Mouse (Mus musculus) left cerebral cortex, postnatal 25 days (tissue): Measurements from ENCODE around the gene Mcm7. TPM values are rescaled to one million over a fixed set of nuclear protein-coding genes. Genes with fewer than 3 reads are reported as not detected.
A peak's percentile ranks its signal among the peaks of the same experiment; 100 is the strongest.

Source experiments
- DNase-seq, 2 experiments: peaks; one replicate each; pipeline ENCODE4 v3.0.0; 2022; ENCODE audit warnings: low spot score in 2 of 2, mixed read lengths in 1 of 2
- intact Hi-C: fragments of 180-260 bp; cut with DNase I; formaldehyde crosslinking; loops from one replicate; pipeline ENCODE4 v1.15.1; 2025
- microRNA-seq, 2 experiments: library from miRNA; unstranded; fragments of <30 nt; microRNA quantifications; one replicate each; pipeline ENCODE4 v1.2.0; 2022
- total RNA-seq, 2 experiments: library from RNA; stranded (reverse); gene quantifications; 2 replicates each; pipeline ENCODE4 v1.2.3; 2021

The Mcm7 gene
- total RNA-seq, 2 experiments from 2014 or later: 11.7 to 13.7 TPM

DNA sequence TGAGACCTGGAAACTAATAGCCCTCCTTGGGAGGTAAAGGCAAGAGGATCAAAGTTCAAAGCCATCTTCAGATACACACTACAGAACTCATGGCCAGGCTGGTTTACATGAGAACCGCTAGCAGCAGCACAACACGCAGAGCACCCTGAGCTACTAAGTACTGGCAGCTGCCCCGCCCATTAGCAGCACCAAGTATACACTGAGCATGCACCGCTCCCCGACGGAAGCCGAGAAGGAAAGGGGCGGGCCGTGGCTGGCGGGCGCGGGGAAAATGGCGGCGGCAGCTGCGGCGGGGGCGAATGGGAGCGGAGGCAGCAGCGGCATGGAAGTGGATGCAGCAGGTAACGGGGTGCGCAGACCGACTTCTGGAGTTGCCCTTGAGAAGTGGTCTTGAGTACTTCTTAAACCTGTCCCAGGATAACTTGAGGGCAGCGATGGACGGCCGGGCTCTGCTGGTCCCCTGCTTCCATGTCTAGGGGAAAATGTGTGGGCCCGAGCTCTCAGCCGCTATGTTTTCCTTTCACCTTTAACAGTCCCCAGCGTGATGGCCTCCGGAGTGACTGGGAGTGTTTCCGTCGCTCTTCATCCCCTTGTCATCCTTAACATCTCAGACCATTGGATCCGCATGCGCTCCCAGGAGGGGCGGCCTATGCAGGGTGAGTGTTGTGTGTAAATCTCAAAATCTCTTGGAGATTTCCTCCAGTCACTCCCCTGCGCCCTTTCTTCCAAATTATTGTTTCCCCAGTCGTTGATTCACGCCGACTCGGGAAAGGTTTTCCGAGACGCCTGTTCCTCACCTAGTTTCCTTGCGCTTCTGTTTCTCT, 11.2 kb downstream of the Mcm7 start, which contains the start of gene Cops6:
Gene Cops6 (plus strand): TSS at position 230 of the 824 bp plus-strand sequence.
- intact Hi-C loops: loop anchor here (1.0 kb wide), 2 partner anchors 10 to 26 kb away; partner anchors contain the start of genes Cnpy4 and Taf6

DNA sequence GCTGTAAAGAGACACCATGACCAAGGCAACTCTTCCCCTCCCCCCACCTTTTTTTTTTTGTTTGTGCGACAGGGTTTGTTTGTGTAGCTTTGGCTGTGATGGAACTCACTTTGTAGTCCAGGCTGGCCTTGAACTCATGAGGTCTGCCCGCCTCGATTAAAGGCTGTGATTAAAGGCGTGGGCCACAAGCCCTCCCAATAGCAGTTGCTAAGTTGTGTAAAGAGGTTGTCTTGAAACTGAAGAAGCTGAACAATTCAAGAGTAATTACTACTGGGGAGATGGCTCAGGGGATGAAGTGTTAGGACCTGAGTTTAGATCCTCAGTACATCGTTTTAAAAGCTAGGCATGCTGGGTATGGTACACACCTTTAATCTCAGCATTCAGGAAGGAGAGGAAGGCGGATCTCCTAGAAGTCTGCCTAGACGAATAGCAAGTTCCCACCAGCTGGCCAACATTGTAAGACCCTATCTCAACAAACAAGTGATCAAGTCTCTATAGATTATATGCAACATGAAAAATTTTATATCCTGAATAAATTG, 11.9 kb downstream of the Mcm7 start:
- intact Hi-C loops: no loop called here
- no peak for DNase-seq

More for the DNA sequence above, 11.2 kb downstream of the Mcm7 start, which contains the start of gene Cops6:
- peak; percentile 95 to 97 for DNase-seq

- intact Hi-C loops: loop anchor here (1.0 to 5.0 kb wide), 3 partner anchors 39 to 368 kb away; partner anchors contain the start of genes Mepce, Zcwpw1, Zkscan1 and Zscan21
- peak; percentile 90 to 97 for DNase-seq
These were observed 16.7 kb downstream of the Mcm7 start, which contains the start of gene Zfp113 for GRCm38 (mm10) chr5:138155443-138155976. TSS of gene Zfp113 (minus strand) at chr5:138155744.

GRCm38 (mm10) chr5:138154390-138154789, 17.8 kb downstream of the Mcm7 start:
- intact Hi-C loops: loop anchor here (2.0 to 5.0 kb wide), 2 partner anchors 70 to 267 kb away; partner anchors contain the start of gene Zkscan1
- DNase-seq: no peak

GRCm38 (mm10) chr5:138138585-138138984, 33.6 kb downstream of the Mcm7 start:
- intact Hi-C loops: loop anchor here (5.0 kb wide), 1 partner anchor 251 kb away; no protein-coding TSS in a partner anchor
- no peak for DNase-seq

- peak in 1 of 2 experiments; percentile 37 for DNase-seq
- intact Hi-C loops: loop anchor here (5.0 kb wide), 1 partner anchor 251 kb away; no protein-coding TSS in a partner anchor
These were observed 34.2 kb downstream of the Mcm7 start for GRCm38 (mm10) chr5:138137935-138138549.

- intact Hi-C loops: loop anchor here (5.0 kb wide), 1 partner anchor 250 kb away; no protein-coding TSS in a partner anchor
- DNase-seq: no peak
These were observed 35.0 kb downstream of the Mcm7 start for GRCm38 (mm10) chr5:138137257-138137656.

DNA sequence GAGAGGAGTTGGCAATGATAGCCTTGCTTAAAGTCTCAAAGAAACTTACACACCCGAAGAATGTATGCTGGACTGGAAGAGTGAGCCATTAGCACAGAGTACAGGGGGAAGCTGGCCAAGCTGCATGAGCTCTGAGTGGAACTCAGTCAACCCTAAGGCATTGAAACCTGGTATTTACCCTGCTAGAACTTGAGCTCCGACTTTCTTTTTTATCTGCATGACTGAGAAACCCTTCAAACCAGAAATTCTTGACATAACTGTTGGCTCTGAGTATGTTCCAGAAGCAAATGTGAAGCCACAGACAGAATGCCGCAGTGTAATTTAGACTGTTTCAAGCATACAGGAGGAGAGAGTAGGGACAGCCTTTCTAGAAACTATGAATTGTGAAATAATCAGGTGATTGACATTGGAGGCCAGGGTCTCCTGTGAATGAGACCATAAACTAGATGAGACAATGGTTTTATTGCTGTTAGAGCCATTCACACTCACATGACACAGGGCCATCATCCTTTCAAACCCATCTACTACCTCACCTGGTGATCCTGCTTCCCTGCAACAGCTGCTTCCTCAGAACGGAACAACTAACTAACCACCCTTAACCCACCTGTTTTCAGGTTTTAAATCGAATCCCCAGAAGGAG, 39.7 kb downstream of the Mcm7 start:
- intact Hi-C loops: no loop called here
- no peak for DNase-seq

GRCm38 (mm10) chr5:138118041-138118440, 54.2 kb downstream of the Mcm7 start:
- intact Hi-C loops: no loop called here
- DNase-seq: no peak

DNA sequence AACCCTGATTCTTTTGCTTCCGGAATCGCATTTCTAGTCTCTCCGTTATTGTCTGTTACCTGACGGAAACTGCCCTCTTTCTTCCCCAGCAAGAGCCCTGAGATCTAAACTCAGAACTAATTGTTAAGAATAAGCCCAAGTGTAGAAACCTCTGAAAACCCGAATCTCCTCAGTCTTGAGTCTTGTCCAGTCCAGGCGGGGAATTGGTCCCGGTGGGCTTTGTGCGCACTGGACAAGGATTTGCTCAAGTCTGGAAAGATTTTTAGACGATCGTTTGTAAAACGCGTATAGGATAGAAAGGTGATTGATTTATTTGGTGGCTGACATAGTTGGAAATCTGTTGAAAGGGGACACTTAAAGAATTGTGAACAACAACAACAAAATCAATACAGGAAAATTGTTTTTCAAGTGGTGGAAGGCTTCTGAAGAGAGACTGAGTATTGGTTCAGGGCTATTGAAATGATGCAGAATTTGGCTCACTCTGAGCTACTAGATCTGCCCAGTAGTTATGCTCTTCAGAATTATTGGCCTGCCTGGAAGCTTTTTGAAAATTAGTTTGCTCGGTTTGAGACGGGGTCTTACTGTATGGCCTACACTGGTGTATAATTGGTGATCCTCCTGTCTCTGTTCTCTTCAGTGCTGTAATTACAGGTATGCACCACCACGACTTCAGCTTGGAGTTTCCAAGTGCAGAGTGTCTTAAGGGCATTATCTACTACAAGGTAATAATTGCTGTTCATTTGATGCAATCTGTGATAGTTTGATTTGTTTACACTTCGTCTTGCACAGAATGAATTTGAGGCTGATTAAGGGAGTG, 54.8 kb downstream of the Mcm7 start:
- DNase-seq: no peak
- intact Hi-C loops: no loop called here

DNA sequence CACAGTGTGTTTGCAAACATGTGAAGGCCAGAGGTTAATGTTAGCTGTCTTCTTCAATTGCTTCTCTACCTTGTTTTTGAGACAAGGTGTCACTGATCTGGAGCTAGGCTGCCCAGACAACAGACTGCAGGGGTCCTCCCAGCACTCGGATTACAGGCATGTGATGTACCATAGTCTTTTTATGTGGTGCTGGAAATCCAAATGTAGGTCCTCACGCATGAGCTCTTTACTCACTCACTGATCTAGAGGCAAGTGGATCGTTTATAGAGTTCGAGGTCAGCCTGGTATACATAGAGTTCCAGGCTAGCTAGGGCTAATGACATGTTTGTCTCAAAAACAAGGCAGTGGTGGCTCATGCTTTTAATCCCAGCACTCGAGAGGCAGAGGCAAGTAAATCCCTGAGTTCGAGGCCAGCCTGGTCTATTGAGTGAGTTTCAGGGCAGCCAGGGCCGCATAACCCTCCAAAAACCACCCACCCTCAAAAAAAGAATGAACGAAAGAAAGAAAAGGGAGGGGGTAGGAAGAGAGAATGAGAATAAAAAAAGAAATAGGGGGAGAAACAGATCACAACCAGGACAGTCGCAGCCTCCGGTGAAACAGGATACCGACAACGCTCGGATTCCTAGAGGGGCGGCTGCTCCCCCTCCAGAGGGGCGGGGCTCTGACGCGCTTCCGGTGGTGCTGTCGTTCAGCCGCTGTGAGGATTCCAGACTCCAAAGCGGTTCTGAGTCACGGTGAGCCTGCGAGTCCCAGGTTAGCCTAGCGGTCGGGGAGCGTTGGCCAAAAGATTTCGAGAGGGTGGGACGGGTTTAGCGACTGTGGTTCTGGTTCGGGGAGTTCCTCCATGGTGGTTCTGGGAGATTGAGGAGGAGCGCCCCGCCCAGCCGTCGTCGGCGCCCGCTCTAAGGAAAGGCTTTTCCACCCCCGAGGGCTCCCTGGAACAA, 55.7 kb downstream of the Mcm7 start, which contains the start of gene Zscan21:
Gene Zscan21 (plus strand): TSS at position 649 of the 944 bp plus-strand sequence.
- peak; percentile 88 to 93 for DNase-seq
- intact Hi-C loops: loop anchor here (1.0 kb wide), 1 partner anchor 39 kb away; the partner anchor contains the start of gene Zfp113

Small RNAs within 50 kb of the gene (microRNA-seq; reads per million reads assigned to microRNA genes)
- gene Mir106b (528 to 530 reads per million in 2 experiments), gene Mir25 (59.5 to 78.7 reads per million in 2 experiments), gene Mir93 (1,718 to 1,821 reads per million in 2 experiments)

Other genes with a start within 250 kb of the Mcm7 start
- 10 to 100 TPM; 16.3 to 22.4 TPM for gene Gjc3, start 209.3 kb downstream of the Mcm7 start, total RNA-seq
- gene Azgp1, start 190.9 kb downstream of the Mcm7 start, total RNA-seq: not detected
- gene Smok3a, start 151.2 kb downstream of the Mcm7 start, total RNA-seq: not detected
- not detected for gene Smok3b, start 151.0 kb downstream of the Mcm7 start, total RNA-seq
- not detected for gene Smok3c, start 119.2 kb downstream of the Mcm7 start, total RNA-seq
- 10 to 100 TPM; 39.4 to 40.5 TPM for gene Zkscan1, start 87.3 kb downstream of the Mcm7 start, total RNA-seq
- 10 to 100 TPM; 16.4 to 16.6 TPM for gene Zscan21, start 55.5 kb downstream of the Mcm7 start, total RNA-seq
- 10 to 100 TPM; 11.5 to 16.9 TPM for gene Zfp113, start 16.7 kb downstream of the Mcm7 start, total RNA-seq
- 100 to 1,000 TPM; 130 to 133 TPM for gene Cops6, start 11.4 kb downstream of the Mcm7 start, total RNA-seq
- gene Ap4m1, start 420 bp downstream of the Mcm7 start, total RNA-seq: 10 to 100 TPM; 22.9 to 23.4 TPM
- gene Taf6, start 15.0 kb upstream of the Mcm7 start, total RNA-seq: 10 to 100 TPM; 39.3 to 42.0 TPM
- 10 to 100 TPM; 15.6 to 16.9 TPM for gene Cnpy4, start 15.1 kb upstream of the Mcm7 start, total RNA-seq
- gene Mblac1, start 21.9 kb upstream of the Mcm7 start, total RNA-seq: 10 to 100 TPM in 1 of 2 experiments, 1 to 10 TPM in 1; 8.9 to 10.3 TPM
- gene Nxpe5, start 53.5 kb upstream of the Mcm7 start, total RNA-seq: under 1 TPM in 1 of 2 experiments, not detected in 1; 0.23 TPM
- 10 to 100 TPM; 56.9 to 59.8 TPM for gene Lamtor4, start 83.1 kb upstream of the Mcm7 start, total RNA-seq
- gene BC037034, start 91.6 kb upstream of the Mcm7 start, total RNA-seq: 10 to 100 TPM; 62.2 to 65.8 TPM
- gene Gal3st4, start 100.4 kb upstream of the Mcm7 start, total RNA-seq: 1 to 10 TPM; 3.5 to 3.6 TPM
- gene Gm43720, start 107.5 kb upstream of the Mcm7 start, total RNA-seq: under 1 TPM in 1 of 2 experiments, not detected in 1; 0.09 TPM
- 1 to 10 TPM; 1.3 to 2.1 TPM for gene Gpc2, start 107.6 kb upstream of the Mcm7 start, total RNA-seq
- gene Stag3, start 107.8 kb upstream of the Mcm7 start, total RNA-seq: 1 to 10 TPM in 1 of 2 experiments, under 1 TPM in 1; 0.57 to 1.1 TPM
- not detected for gene Pvrig, start 169.5 kb upstream of the Mcm7 start, total RNA-seq